Mouse (Mus musculus) intestine, postnatal 0 days (tissue): Measurements from ENCODE around the gene Ttc30a2. TPM values are rescaled to one million over a fixed set of nuclear protein-coding genes. Genes with fewer than 3 reads are reported as not detected.
"Not testable (repeated sequence)": the region's sequence is repeated elsewhere in the genome, so short reads cannot be mapped to it uniquely, and the experiment has no call there.

Experiments used
- ATAC-seq: fragments of 200-750 bp; cut with Nextera tagmentation; 2 replicates; pipeline ENCODE4 v1.8.0; 2017; ENCODE audit warnings: mild to moderate bottlenecking, moderate TSS enrichment, moderate library complexity
- H3K27ac ChIP-seq: fragments of 300-500 bp; sonication (generic); 2 replicates; pipeline ENCODE4 v1.5.1; 2014; ENCODE audit warnings: mild to moderate bottlenecking, low read depth, low read length, moderate library complexity
- H3K27me3 ChIP-seq: fragments of 300-500 bp; sonication (generic); replicated peaks from 2 replicates; pipeline ENCODE4 v1.6.1; 2014; ENCODE audit warnings: low read length, mixed read lengths; ENCODE audit not compliant: control insufficient read depth, insufficient read depth
- H3K36me3 ChIP-seq: fragments of 300-500 bp; sonication (generic); 2 replicates; pipeline ENCODE4 v1.6.1; 2014; ENCODE audit warnings: mild to moderate bottlenecking, moderate library complexity; ENCODE audit not compliant: control insufficient read depth, insufficient read depth
- H3K4me1 ChIP-seq: fragments of 300-500 bp; sonication (generic); replicated peaks from 2 replicates; pipeline ENCODE4 v1.6.1; 2014; ENCODE audit warnings: antibody characterized with exemption, low read length, mixed read lengths; ENCODE audit not compliant: control insufficient read depth, insufficient read depth
- H3K4me2 ChIP-seq: fragments of 300-500 bp; sonication (generic); replicated peaks from 2 replicates; pipeline ENCODE4 v1.6.1; 2014; ENCODE audit warnings: low read depth, mild to moderate bottlenecking, moderate library complexity
- H3K4me3 ChIP-seq: fragments of 300-500 bp; sonication (generic); 2 replicates; pipeline ENCODE4 v1.5.1; 2014; ENCODE audit warnings: low read depth, low read length
- H3K9ac ChIP-seq: fragments of 300-500 bp; sonication (generic); 2 replicates; pipeline ENCODE4 v1.6.1; 2014; ENCODE audit warnings: mild to moderate bottlenecking, low read depth, low read length
- H3K9me3 ChIP-seq: fragments of 300-500 bp; sonication (generic); 2 replicates; pipeline ENCODE4 v1.6.1; 2016; ENCODE audit warnings: mixed run types; ENCODE audit not compliant: control insufficient read depth
- CTCF ChIP-seq: sonication (generic); IDR thresholded peaks from 2 replicates; pipeline ENCODE4 v1.5.1; 2016; ENCODE audit warnings: low read depth, mild to moderate bottlenecking, control low read depth, antibody characterized with exemption, moderate library complexity
- WGBS: fragments of 180-500 bp; shearing (Covaris S2); extraction: QIAGEN DNeasy Blood & Tissue Kit; methylation state at CpG from one replicate; pipeline ENCODE4 v1.1.7; 2014; 5-methylcytosine and 5-hydroxymethylcytosine counted together
- polyA plus RNA-seq: library from polyadenylated mRNA; unstranded; fragments of >200 nt; fragmentation: Nextera tagmentation; extraction: Ambion mirVana; gene quantifications from 2 replicates; pipeline ENCODE4 v1.2.1, GENCODE M21; 2015

The Ttc30a2 gene
- polyA plus RNA-seq, 1 experiment from 2014 or later, result 0.23 TPM

DNA sequence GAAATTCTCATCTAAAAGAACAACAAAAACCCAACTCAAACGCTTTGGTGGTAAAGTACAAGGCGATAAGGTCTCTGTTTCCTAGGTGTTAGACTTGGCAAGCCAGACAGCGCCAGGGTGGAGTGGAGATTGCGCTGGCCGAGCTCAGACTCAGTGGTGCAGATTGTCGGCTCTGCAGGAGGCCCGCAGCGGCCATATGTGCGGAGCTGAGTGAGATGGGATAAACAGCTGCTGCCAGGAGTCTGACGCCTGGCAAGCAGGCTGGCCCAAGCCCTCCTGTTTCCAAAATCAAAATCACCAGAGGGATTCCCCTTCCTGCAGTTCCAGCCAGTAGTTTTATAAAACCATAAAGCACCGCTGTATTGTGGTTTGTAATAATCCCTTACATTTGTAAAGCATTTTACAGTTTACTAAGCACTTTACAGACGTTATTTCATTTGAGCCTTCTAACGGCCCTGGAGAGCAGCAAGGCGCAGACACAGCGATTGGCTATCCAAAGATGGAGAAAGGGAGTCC, 18.1 kb downstream of the Ttc30a2 start:
- no peaks in the 10 kb centered on the region for H3K9me3 ChIP-seq
- TF ChIP-seq CTCF, result no peak
- H3K4me1 ChIP-seq, result no peaks in the 10 kb centered on the region
- H3K4me3 ChIP-seq, result no peak overlapping the region
- no peak overlapping the region for H3K9ac ChIP-seq
- WGBS, result 24% methylated on average over 15 of the region's 15 CpGs
- H3K27me3 ChIP-seq, result no peaks in the 10 kb centered on the region
- no peaks in the 10 kb centered on the region for H3K36me3 ChIP-seq
- no peak for ATAC-seq
- H3K4me2 ChIP-seq, result peak overlapping the region; percentile 31
- peak overlapping the region; percentile 50; the same call in 1 of the 2 replicates for H3K27ac ChIP-seq

GRCm38 (mm10) chr2:75959183-75959849, 18.7 kb downstream of the Ttc30a2 start:
- TF ChIP-seq CTCF, result no peak
- H3K9ac ChIP-seq, result no peak overlapping the region
- H3K4me1 ChIP-seq, result no peaks in the 10 kb centered on the region
- no peak for ATAC-seq
- no peaks in the 10 kb centered on the region for H3K27me3 ChIP-seq
- H3K36me3 ChIP-seq, result no peaks in the 10 kb centered on the region
- H3K27ac ChIP-seq, result no peak overlapping the region
- peak overlapping the region; percentile 31 for H3K4me2 ChIP-seq
- H3K9me3 ChIP-seq, result no peaks in the 10 kb centered on the region
- no peak overlapping the region for H3K4me3 ChIP-seq
- WGBS, result 24% methylated on average over 18 of the region's 18 CpGs

DNA sequence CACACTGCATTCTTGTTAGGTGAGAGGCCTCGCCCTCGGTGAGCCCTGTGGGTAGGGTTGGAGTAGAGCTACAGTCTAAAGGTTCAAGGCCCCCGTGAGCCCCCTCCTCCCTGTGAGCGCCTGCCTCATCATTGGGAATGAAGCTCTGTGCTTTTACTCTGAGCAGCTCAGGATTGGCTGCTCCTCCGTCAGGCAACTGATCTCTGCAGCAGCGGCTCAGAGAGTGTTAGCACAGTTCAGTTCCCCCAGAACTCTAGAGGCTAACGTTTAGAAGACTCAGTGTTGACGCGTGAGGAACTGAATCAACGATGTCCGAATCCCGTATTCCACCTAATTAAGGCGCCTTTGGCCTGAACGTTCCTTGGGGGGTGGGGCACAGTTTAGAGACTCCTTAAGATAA, 22.3 kb downstream of the Ttc30a2 start:
- 55% methylated on average over 14 of the region's 14 CpGs for WGBS
- Histone ChIP-seq H3K9ac (no peak overlapping the region), H3K27me3 (no peaks in the 10 kb centered on the region), H3K4me1 (no peaks in the 10 kb centered on the region), H3K27ac (no peak overlapping the region), H3K4me2 (no peak overlapping the region), H3K9me3 (no peaks in the 10 kb centered on the region), H3K4me3 (no peak overlapping the region), H3K36me3 (no peaks in the 10 kb centered on the region)
- no peak for ATAC-seq
- no peak for TF ChIP-seq CTCF

DNA sequence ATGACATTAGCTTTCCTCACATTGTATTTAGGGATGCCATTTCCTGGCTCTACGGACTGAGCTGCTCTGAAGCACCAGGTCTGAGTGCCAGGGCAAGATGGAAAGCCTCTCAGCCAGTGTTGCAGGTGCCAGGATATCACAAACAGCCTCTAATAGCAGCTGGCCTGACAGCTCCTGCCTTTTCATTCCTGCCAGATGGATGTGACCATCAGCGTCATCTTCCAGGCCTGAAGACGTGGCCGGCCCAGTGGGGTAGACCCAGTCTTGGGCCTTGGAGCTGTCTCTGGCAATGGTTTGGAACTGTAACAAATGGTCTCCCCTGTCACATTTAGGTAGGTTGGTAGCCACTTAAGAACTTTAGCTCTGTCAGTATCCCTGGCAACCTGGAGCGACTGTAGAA, 24.6 kb downstream of the Ttc30a2 start:
- WGBS, result 93% methylated on average over 5 of the region's 5 CpGs
- ATAC-seq, result no peak
- TF ChIP-seq CTCF, result no peak

DNA sequence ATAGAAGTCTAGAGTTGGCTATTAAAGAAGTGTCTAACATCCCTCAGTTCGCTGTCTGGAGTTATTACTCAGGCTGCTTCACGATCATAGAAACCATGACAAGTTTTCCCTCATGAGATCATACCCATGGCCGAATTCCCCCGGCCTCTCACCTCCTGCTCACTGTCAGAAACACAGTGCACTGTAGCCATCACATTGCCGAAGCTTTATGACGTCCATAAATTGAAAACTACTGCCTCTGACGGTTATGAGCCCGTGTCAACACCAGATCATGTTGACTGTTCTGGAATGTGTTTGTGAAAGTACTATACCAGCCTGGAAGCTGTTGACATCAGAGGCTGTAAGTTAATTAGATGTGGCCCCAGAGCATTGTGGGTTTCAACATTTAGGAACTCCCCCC, 27.3 kb downstream of the Ttc30a2 start:
- no peak for ATAC-seq
- WGBS, result 59% methylated on average over 8 of the region's 8 CpGs
- Histone ChIP-seq H3K27me3 (no peaks in the 10 kb centered on the region), H3K4me1 (no peaks in the 10 kb centered on the region), H3K4me2 (no peak overlapping the region), H3K9me3 (no peaks in the 10 kb centered on the region), H3K36me3 (no peaks in the 10 kb centered on the region), H3K4me3 (no peak overlapping the region), H3K9ac (no peak overlapping the region), H3K27ac (no peak overlapping the region)
- no peak for TF ChIP-seq CTCF

More for the DNA sequence above, 24.6 kb downstream of the Ttc30a2 start:
- Histone ChIP-seq H3K27ac (no peak overlapping the region), H3K4me3 (no peak overlapping the region), H3K27me3 (no peaks in the 10 kb centered on the region), H3K4me2 (no peak overlapping the region), H3K36me3 (no peaks in the 10 kb centered on the region), H3K4me1 (no peaks in the 10 kb centered on the region), H3K9me3 (no peaks in the 10 kb centered on the region), H3K9ac (no peak overlapping the region)

DNA sequence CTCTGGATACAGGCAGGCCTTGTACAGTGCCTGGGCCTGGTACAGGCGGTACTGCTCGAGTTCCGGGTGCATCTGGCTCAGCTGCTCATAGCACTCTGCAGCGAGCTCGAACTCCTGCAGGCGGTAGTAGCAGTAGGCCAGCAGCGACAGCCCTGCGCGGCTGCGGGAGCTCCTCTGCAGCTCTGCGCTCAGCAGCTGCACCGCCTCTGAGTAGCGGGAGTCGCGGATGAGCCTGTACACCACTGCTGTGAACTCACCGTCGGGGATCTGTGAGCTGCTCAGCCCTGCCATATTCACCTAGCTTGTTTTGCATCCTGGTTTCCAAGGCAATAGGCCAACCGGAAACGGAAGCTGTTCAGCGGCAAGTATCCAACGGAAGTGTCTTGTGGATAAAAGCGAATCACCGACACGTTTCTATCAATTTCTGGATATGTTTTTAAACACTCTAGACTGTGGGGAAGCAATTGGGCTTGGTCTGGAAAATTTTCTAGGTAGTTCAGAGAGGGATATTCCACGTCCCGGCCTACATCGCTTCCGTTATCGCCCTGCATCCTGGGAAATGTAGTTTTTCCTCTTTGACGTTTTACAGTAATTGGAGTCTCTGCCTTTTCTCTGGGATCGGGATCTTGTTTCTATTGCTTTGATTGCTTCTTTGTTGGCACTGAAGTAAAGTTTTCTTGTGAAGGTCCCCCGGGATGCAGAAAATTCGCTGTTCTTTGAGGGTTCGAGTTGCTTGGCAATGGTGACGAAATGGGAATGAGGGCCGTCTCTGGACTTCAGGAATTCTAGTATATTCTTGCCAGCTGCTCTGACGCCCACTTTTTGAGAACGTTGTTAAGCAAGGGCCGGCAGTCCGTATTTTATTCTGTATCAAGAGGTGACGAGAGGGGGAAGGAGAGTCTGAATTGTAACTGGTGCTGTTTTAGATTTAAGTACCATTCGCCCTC, 39.6 kb downstream of the Ttc30a2 start, which contains the start of gene Ttc30b:
Gene Ttc30b (minus strand): TSS at position 469 of the 947 bp plus-strand sequence.
- Histone ChIP-seq H3K4me1 (no peaks in the 10 kb centered on the region; the same call in 1 of the 2 replicates), H3K36me3 (no peaks in the 10 kb centered on the region), H3K9ac (peak within 1 kb of the TSS; percentile 51), H3K27me3 (no peaks in the 10 kb centered on the region), H3K4me2 (peak within 1 kb of the TSS; percentile 81), H3K4me3 (peak within 1 kb of the TSS; percentile 55), H3K27ac (peak within 1 kb of the TSS; percentile 24; the same call in 1 of the 2 replicates), H3K9me3 (no peaks in the 10 kb centered on the region)
- peak; percentile 88 for ATAC-seq
- WGBS, result 3% methylated on average over 39 of the region's 42 CpGs
- no peak for TF ChIP-seq CTCF

- H3K4me2 ChIP-seq, result peak overlapping the region; percentile 81
- H3K27ac ChIP-seq, H3K27me3 ChIP-seq, H3K36me3 ChIP-seq, H3K4me1 ChIP-seq, H3K9me3 ChIP-seq: not testable (repeated sequence)
- WGBS, result 66% methylated on average over 15 of the region's 17 CpGs
- peak overlapping the region; percentile 55 for H3K4me3 ChIP-seq
- ATAC-seq, result peak; percentile 56; the same call in 1 of the 2 replicates
- peak overlapping the region; percentile 51; the same call in 1 of the 2 replicates for H3K9ac ChIP-seq
Measured at GRCm38 (mm10) chr2:75937520-75938116, 40.4 kb downstream of the Ttc30a2 start.

- not testable (repeated sequence) for H3K4me2 ChIP-seq, H3K27ac ChIP-seq, H3K27me3 ChIP-seq, H3K36me3 ChIP-seq, ATAC-seq, H3K4me1 ChIP-seq, H3K9me3 ChIP-seq, H3K9ac ChIP-seq, H3K4me3 ChIP-seq
- WGBS, result 92% methylated on average over 2 of the region's 2 CpGs
Measured at GRCm38 (mm10) chr2:75936685-75937084, 41.3 kb downstream of the Ttc30a2 start.
